Mouse (Mus musculus) adrenal gland, postnatal 4 days (tissue): Measurements from ENCODE around the gene Tmem256. TPM values are rescaled to one million over a fixed set of nuclear protein-coding genes. Genes with fewer than 3 reads are reported as not detected.
A peak's percentile ranks its signal among the peaks of the same experiment; 100 is the strongest.
"Not testable (repeated sequence)": the region's sequence is repeated elsewhere in the genome, so short reads cannot be mapped to it uniquely, and the experiment has no call there.

Source experiments
- DNase-seq, 2 experiments: peaks; one replicate each; pipeline ENCODE4 v3.0.0; 2021 to 2022; ENCODE audit warnings: low spot score in 2 of 2, mixed read lengths in 2 of 2
- total RNA-seq, 2 experiments: library from RNA; stranded (reverse); gene quantifications; 2 replicates each; pipeline ENCODE4 v1.2.3; 2021

Tmem256 gene
- total RNA-seq, 2 experiments from 2014 or later, result 141 to 143 TPM

DNA sequence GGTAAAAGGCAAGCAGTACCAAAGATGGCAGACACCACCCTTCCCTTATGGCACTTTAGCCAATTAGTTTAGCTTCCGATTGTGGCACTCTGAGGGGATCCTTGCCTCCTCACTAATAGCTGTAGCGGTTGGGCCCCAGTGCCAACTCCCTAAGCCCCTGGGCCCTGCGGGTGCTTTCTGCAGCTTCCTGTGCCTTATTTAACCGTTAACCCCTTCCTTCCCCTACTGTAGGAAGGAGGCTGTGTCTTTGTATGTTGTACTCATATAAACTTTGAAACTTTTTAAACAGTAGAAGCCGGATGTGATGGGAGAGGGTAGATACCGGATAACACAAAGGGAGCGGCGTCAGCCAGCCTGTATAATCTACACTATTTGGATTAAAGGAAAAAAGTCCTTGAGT lies 12.4 kb downstream of the Tmem256 start:
- no peak for DNase-seq

- no peak for DNase-seq
Observed at GRCm38 (mm10) chr11:69853994-69854393, 15.7 kb downstream of the Tmem256 start.

GRCm38 (mm10) chr11:69854680-69855079 lies 16.4 kb downstream of the Tmem256 start:
- no peak for DNase-seq

- no peak for DNase-seq
Observed at GRCm38 (mm10) chr11:69855347-69855746, 17.0 kb downstream of the Tmem256 start.

DNA sequence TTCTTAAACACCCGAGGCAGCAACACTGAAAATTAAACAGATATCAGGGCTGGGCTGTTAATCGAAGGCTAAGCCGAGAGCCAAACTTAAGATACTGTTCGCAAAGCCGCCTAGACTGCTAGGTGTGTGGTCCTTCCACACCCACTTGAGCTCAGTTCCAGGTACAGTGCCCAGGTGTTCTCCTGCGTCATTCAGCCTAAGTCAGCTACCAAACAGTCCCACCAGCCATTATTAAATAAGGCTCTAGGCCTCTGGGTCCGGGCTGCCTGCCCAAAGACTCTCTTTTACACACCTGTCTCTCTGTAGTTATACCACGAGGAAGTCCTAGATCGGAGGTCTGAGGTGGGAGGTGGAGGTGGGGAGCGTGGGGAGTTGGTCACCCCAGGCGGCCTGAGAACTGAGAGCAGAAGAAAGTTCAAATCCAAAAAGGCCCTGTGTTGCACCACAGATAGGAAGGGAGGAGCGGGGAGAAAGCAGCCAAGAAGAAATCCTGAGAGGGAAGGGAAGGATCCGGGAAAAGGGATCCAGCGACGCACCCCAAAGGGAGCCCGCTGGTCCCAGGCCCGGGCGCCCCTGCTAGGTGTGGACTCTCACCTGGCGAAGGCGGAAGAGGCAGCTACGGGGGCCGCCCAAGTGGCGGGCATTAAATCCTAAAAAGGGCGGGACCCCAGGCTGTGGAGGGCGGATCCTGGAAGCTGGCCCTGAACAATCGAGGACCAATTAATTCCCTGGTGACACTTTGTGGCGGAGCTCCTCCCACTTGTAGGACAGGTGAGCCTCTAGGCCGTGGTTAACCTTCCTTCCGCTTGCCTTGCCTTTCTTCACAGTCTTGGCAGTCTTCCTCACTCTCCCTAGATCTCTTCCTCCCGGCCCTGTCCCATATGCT lies 20.0 kb downstream of the Tmem256 start, which contains the start of gene Tnk1:
Tnk1 (minus strand) TSS at position 618 of the 886 bp plus-strand sequence.
- DNase-seq, result no peak

GRCm38 (mm10) chr11:69863729-69864128 lies 25.4 kb downstream of the Tmem256 start:
- not testable (repeated sequence) for DNase-seq

DNA sequence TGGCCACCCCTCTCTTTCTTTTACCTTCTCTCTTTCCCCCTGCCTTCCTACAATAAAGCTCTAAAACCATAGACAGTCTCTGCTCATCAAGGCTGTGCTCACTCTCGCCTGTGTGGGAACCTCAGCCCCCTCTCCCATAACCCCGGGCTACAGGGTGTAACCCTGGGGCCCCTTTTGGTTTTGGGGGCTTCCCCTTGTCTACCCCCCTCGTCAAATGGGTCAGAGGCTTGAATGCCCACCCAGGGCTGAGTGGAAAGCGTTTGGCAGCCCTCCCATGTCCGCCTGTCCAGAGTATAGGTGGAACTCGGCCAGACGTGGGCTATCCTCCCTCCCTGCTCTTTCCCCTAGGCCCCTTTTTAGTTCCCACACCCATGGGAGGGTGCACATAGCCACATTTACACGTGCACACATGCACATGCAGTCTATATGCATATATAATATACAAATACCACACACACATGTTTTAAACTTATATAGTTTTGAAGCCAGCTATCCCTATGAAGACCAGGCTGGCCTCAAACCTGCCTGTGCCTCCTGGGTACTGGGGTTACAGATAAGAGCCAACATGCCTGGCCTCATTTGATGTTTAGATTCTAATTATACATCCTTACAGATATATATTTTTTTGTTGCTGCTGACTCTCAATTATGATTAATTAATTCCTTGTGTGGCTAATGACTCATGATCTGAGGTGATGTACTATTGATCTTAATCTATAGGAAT lies 26.0 kb downstream of the Tmem256 start:
- DNase-seq, result no peak

DNA sequence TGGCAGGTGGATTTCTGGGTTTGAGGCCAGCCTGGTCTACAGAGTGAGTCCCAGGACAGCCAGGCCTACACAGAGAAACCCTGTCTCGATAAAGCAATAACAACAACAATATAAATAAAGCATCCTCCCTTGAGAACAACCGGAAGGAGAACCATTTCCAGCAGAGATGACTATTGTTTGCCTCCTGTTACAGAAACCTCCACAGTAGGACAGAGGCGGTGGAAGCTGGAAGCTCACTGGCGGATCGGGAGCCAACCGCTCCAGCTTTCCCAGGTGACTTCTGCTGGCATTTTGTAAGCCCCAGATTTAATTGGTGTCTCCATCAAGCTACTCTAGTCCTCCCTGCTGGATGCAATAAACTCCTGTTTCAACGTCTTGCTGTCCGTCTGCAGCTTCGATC lies 27.2 kb downstream of the Tmem256 start:
- DNase-seq, result no peak

- no peak for DNase-seq
Observed at GRCm38 (mm10) chr11:69867335-69867734, 29.0 kb downstream of the Tmem256 start.

GRCm38 (mm10) chr11:69870289-69871069 lies 32.2 kb downstream of the Tmem256 start:
- DNase-seq, result no peak

DNA sequence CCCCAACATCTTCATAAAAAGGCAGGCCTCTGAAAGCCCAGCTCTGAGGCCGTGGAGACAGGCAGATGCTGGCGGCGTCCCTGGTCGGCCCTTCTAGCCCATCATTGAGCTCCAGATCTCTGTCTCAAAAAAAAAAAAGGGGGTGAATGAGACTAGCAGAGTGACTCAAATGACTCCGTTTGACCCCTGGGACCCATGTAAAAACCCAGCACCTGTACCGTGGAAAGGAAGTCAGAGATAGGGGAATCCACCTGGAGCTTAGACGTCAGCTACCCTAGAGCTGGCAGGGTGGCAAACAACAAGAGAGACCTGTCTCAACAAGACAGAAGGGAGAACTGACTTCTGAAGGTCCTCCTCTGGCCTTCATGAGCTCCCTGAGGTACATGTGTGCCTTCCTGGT lies 33.5 kb downstream of the Tmem256 start:
- no peak for DNase-seq

- DNase-seq, result no peak
Observed at GRCm38 (mm10) chr11:69872451-69872850, 34.1 kb downstream of the Tmem256 start.

DNA sequence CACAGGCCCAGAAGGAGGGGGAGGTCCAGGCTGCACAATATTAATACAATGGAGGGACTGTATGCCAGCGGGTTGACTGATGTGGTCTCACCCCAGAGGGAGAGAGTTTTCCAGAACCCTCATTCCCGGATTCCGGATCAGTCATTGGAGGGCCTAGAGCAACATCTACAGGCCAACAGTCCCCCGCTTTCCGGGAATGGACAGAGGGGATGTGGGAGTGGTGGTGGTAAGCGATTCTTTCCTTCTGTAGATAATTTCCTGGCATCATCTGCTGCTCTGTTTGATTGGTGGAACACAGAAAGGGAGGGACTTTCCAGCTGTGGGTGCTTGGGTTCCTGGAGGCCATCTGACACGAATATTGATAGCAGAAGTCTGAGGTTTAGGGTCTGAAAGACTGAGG lies 37.9 kb downstream of the Tmem256 start:
- DNase-seq, result no peak

DNA sequence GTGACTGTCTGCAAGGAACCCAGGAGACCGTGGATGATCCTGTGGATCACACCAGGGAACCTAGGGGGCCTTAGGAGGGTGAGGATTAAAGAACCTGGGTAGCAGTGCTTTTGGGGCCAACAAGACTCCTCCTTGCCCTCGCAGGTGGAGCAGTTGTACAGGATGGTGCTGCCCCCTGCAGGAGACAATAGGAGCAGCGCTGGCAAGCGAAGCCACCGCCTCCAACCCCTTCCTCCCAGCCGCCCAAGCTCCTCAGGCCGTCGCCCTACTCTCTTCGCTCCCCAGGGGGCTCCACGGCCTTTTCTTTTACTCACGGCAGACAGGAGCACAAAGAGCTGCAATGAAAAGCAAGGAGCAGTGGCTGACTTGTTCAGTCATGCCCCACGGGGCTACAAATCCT lies 38.6 kb downstream of the Tmem256 start:
- DNase-seq, result peak; percentile 73 to 79

DNA sequence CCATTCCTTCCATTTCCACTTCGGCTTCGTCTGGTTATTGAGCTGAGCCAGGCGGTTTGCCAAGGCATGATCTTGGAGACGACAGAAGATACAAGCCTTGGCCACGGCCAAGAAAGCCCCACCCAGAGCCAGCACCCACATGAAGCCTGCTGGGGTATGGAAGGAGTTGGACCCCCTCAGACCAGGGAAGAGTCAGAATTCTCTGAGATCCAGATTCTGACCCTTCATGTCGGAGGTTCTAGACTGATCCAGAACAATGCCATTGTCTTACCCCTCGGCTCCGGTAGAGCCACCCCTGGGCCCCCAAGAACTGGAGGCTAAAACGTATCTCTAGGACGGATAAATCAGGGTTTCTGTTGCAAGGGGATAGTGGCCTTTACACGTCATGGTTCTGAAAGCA lies 39.6 kb downstream of the Tmem256 start, which contains the start of gene Tmem95:
Tmem95 (minus strand) TSS at position 141 of the 400 bp plus-strand sequence.
- no peak for DNase-seq

DNA sequence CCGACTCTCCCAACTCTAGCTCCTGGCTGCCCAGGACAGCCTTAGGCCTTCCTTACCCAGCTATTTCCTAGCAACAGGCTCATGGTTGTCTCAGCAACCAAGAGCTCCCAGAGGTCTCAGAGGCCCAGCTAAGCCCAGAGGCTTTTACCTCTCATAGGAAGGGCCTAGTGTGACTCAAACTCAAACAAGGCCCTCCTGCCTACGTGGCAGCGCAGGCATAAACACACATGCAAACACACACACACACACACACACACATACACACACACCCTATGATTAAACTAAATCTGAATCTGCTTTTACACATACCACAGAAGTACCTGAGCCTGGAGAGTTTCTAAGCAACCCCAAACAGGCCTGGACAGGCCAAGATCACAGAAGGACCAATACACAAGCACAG lies 40.1 kb downstream of the Tmem256 start:
- no peak for DNase-seq

DNA sequence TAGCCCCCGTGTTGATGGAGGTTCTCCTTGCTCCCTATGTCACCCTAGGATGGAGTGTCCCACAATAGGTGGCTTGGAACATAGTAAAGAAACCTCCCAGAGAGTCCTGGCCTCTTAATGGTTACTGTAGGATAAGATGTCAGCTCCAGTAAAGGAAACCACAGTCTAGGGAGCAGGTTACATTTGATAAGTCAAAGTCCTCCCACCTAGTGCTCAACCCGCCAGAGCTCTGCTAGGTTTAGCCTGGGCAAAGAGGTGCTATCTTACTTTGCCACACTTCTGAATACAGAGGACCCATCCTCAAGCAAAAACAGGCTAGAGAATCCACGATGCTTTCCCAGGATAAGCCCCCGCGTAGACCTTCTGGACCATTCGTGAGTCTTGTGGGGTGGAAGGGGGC lies 40.6 kb downstream of the Tmem256 start:
- DNase-seq, result no peak

GRCm38 (mm10) chr11:69879711-69880110 lies 41.4 kb downstream of the Tmem256 start:
- no peak for DNase-seq

DNA sequence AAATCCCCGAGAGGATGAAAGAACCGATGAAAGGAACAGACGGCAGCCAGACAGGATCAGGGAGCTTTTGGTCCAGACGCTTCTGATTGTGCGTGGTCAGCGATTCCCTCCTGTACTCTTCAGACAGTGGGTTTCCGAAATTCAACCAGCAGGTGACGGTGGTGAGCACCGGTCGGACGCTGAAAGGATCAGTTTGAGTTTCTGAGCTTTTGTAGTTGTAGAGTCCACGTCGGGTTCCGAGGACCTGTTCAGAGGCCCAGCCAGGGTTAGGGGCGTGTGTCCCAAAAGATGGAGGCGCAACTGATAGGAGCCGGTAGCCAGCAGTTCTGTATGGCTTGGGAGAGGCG lies 42.2 kb downstream of the Tmem256 start:
- DNase-seq, result peak; percentile 40 to 57

GRCm38 (mm10) chr11:69880853-69881603 lies 42.7 kb downstream of the Tmem256 start, which contains the start of gene Kctd11:
Kctd11 (minus strand) TSS chr11:69881406.
- DNase-seq, result peak; percentile 67 to 83
